Mouse (Mus musculus): Measurements from ENCODE around the gene Ftcd. TPM values are rescaled to one million over a fixed set of nuclear protein-coding genes. Genes with fewer than 3 reads are reported as not detected.

The Ftcd gene
- polyA plus RNA-seq, 1 experiment from 2014 or later = 0.09 TPM

Other genes starting within 250 kb of the Ftcd start
- gene Dip2a, start 230.4 kb upstream of the Ftcd start, polyA plus RNA-seq (2016; fragmentation: Nextera tagmentation; extraction: Ambion mirVana) = 12.5 and 14.9 TPM in 2 replicates
- not detected in 2 replicates for gene AC141477.1, start 135.2 kb upstream of the Ftcd start, polyA plus RNA-seq (2016; fragmentation: Nextera tagmentation; extraction: Ambion mirVana)
- 17.7 and 18.1 TPM in 2 replicates for gene Pcnt, start 132.9 kb upstream of the Ftcd start, polyA plus RNA-seq (2016; fragmentation: Nextera tagmentation; extraction: Ambion mirVana)
- gene 2610028H24Rik, start 126.6 kb upstream of the Ftcd start, polyA plus RNA-seq (2016; fragmentation: Nextera tagmentation; extraction: Ambion mirVana) = not detected in 2 replicates
- gene Mcm3ap, start 106.7 kb upstream of the Ftcd start, polyA plus RNA-seq (2016; fragmentation: Nextera tagmentation; extraction: Ambion mirVana) = 80.0 and 81.8 TPM in 2 replicates
- 8.8 and 9.1 TPM in 2 replicates for gene Ybey, start 106.5 kb upstream of the Ftcd start, polyA plus RNA-seq (2016; fragmentation: Nextera tagmentation; extraction: Ambion mirVana)
- 38.6 and 38.8 TPM in 2 replicates for gene Lss, start 44.1 kb upstream of the Ftcd start, polyA plus RNA-seq (2016; fragmentation: Nextera tagmentation; extraction: Ambion mirVana)
- gene Spatc1l, start 13.4 kb upstream of the Ftcd start, polyA plus RNA-seq (2016; fragmentation: Nextera tagmentation; extraction: Ambion mirVana) = not detected in 2 replicates
- gene Col6a2, start 48.0 kb downstream of the Ftcd start, polyA plus RNA-seq (2016; fragmentation: Nextera tagmentation; extraction: Ambion mirVana) = 90.7 and 109 TPM in 2 replicates
- gene Col6a1, start 150.5 kb downstream of the Ftcd start, polyA plus RNA-seq (2016; fragmentation: Nextera tagmentation; extraction: Ambion mirVana) = 82.2 and 105 TPM in 2 replicates

Measured in embryonic facial prominence, embryonic 12.5 days (tissue).